Mouse (Mus musculus): Measurements from ENCODE around the gene Gm10382.

Gene Gm10382

DNA sequence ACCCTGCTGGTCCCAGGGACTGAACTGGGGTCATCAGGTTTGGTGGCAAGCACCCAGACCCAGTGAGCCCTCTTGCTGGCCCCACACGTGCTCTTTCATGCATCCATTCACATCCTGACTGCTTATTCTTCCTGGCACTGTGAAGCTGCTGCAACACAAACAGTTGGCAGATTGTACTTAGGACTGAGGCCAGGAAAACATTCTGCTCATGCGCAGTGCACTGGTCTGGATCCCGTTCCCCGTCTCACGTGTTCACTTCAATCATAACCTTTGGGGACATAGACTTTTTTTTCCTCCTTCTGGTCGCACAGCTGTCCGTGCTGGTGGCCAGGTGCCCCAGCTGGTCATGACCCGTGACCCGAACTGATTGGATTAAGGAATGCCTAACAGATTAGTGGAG is 28.6 kb upstream of the Gm10382 start:
- ChIA-PET CTCF (interaction anchor here in 2 of 4 experiments (0.5 to 1.3 kb wide), 2 partner anchors 9 to 12 kb away, joined by 3 to 6 read pairs; no protein-coding TSS in a partner anchor), POLR2A (interaction anchor here in 2 of 4 experiments (0.6 to 1.5 kb wide), 2 partner anchors 12 to 24 kb away, joined by 3 to 6 read pairs; no protein-coding TSS in a partner anchor)

DNA sequence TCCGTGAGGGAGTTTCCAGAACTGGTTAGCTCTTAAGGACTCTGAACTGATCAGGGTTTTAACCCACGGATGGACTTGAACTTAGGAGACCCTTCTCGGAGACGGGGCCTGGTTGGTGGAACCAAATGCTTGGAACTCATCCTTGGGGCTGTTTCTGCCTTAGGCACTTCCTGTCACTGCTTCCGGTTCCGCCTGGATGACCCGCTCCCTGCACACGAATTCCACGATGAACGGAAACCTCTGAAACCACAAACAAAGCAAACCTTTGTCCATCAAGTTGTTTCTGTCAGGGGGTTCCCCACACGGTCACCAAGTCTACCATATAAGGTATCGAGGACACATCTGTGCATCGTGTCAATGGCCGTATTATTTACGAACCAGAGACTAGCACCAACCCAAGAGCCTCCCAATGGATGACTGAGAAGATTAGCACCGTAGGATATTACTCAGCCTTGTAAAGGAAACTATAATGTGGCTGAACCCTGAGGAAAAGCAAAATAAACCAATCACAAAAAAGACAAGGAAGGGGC is 28.1 kb upstream of the Gm10382 start:
- ChIA-PET CTCF (interaction anchor here in 3 of 4 experiments (0.5 to 1.3 kb wide), 8 partner anchors 9 to 462 kb away, joined by 3 to 7 read pairs (median 4); no protein-coding TSS in a partner anchor), POLR2A (interaction anchor here in 2 of 4 experiments (0.6 to 1.5 kb wide), 2 partner anchors 13 to 24 kb away, joined by 3 to 6 read pairs; no protein-coding TSS in a partner anchor)

DNA sequence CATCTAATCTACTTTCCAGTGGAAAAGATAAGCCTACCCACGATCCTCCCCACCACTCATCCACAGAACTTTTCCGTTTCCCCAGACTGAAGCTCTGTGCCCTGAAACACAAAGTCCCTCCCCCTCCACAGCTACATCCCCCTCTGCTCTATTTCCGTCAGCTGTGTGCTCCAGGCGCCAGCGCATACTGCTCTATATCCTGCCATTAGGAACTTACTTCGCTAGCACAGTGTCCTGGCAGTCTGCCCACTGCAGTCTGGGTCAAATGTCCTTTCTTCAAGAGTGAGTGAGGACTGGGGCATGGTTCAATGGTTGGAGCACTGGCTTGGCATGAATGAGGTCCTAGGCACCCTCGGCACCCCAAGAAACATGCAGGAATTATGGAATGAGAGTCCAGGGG is 25.2 kb upstream of the Gm10382 start:
- ChIA-PET POLR2A (no interaction called here), CTCF (interaction anchor here in 1 of 4 experiments (1.6 kb wide), 1 partner anchor 15 kb away, joined by 4 read pairs; no protein-coding TSS in a partner anchor)

DNA sequence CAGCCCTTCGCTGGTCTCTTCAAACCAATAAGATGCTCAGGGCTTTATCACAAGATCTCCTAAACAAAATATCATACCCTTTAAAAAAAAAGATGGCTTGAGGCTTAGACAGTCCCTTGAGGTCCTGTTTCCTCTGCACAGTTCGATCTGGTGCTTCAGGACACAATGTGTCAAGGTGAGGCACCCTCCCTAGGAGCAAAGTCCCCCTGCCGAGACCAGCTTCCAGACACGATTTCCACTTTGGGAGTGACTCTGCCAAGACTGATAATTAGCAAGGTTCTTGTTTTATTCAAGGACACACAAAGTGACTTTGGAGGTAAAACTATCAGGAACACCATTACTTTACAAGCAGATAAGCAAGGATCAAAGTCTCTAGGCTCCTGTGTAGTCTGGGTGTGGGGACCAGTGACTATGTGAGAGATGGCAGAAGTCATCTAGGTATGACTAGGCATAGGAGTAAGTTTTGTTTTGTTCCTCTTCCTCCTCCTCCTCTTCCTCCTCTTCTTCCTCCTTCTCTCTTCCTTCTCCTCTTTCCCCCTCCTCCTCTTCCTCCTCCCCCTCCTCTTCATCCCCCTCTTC is 24.2 kb upstream of the Gm10382 start:
- ChIA-PET POLR2A (interaction anchor here in 2 of 4 experiments (0.6 to 0.9 kb wide), 3 partner anchors 14 to 99 kb away, joined by 3 to 14 read pairs (median 6); no protein-coding TSS in a partner anchor), CTCF (interaction anchor here in 3 of 4 experiments (0.6 to 1.6 kb wide), 5 partner anchors 16 to 100 kb away, joined by 3 to 13 read pairs (median 4); no protein-coding TSS in a partner anchor)

DNA sequence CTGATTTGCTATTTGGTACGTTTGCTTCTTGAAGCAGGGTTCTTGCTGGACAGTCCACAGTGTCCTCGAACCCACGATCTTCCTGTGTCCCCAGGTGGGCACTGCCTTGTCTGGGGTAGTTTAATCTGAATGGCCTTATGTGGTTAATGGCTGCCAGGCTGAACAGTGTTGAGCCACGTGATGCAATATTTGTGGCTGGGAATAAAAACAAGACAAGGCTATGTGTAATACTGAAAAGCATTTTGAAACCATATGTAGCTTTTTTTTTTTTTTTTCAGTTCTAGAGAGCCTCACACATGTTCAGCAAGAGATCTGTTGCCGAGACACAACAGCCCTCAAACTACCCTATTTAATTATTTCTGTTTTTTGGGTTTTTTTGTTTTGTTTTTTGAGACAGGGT is 21.0 kb upstream of the Gm10382 start:
- ChIA-PET CTCF (interaction anchor here (0.5 to 4.0 kb wide), 90 partner anchors 8 to 826 kb away, joined by 3 to 94 read pairs (median 4); partner anchors contain the start of gene Scarb1 (in 3 of the 4)), POLR2A (interaction anchor here (0.6 to 3.1 kb wide), 28 partner anchors 12 to 489 kb away, joined by 3 to 18 read pairs (median 4); partner anchors contain the start of genes Ubc (in 2 of the 4), Gm10382 (in 1 of the 4) and Scarb1 (in 1 of the 4))

DNA sequence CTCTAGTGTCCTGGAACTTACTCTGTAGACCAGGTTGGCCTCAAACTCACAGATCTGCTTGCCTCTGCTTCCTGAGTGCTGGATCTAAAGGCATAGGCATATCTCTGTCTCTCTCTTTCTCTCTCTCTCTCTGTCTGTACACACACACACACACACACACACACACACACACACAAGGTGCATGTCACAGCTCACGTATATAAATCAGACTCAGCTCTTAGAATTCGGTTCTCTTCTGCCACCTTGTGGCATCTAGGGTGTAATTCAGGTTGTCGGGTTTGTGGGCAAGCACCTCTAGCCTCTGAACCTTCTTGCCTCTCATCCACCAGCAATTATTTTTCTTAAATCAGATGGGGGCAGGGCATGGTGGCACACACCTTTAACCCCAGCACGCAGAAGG is 20.6 kb upstream of the Gm10382 start:
- CTCF ChIA-PET = interaction anchor here (0.5 to 4.0 kb wide), 89 partner anchors 8 to 826 kb away, joined by 3 to 94 read pairs (median 4); partner anchors contain the start of gene Scarb1 (in 3 of the 4)
- POLR2A ChIA-PET = interaction anchor here (0.5 to 3.1 kb wide), 27 partner anchors 11 to 97 kb away, joined by 3 to 18 read pairs (median 4); partner anchors contain the start of genes Ubc (in 2 of the 4), Bri3bp (in 1 of the 4), Gm10382 (in 1 of the 4) and Scarb1 (in 1 of the 4)

DNA sequence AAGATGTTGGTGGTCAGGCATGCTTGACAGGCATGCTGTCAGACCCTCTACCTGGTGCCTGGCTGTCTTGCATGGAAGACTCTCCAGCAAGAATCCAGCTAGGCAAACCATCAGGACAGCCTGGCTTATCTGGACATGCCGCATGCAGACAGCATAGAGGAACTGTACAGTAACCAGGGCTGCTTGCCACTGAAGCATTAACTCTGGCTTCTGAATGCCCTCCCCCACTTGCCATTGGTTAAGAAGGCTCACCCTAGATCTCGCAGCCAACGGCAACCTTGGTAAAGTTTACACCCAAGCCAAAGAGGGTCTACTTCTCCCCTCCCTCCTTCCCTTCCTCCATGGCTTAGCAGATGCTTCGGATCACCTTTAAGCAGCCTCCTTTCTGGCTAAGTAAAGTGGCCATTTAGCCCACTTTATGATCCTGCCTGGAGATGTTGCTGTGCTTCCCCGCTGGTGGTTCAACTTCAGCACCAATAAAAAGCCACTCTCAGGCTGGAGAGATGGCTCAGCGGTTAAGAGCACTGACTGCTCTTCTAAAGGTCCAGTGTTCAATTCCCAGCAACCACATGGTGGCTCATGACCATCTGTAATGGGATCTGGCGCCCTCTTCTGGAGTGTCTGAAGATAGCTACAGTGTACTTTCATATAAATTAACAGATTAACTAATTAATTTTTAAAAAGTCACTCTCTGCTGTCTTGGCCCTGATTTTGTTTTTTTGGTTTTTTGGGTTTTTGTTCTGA is 18.0 kb upstream of the Gm10382 start:
- CTCF ChIA-PET = interaction anchor here (0.7 to 1.7 kb wide), 9 partner anchors 30 to 152 kb away, joined by 3 to 6 read pairs (median 4); partner anchors contain the start of gene Scarb1 (in 1 of the 4)
- POLR2A ChIA-PET = interaction anchor here (0.7 to 3.5 kb wide), 9 partner anchors 10 to 117 kb away, joined by 3 to 25 read pairs (median 3); partner anchors contain the start of genes Gm10382 (in 1 of the 4) and Ubc (in 1 of the 4)

DNA sequence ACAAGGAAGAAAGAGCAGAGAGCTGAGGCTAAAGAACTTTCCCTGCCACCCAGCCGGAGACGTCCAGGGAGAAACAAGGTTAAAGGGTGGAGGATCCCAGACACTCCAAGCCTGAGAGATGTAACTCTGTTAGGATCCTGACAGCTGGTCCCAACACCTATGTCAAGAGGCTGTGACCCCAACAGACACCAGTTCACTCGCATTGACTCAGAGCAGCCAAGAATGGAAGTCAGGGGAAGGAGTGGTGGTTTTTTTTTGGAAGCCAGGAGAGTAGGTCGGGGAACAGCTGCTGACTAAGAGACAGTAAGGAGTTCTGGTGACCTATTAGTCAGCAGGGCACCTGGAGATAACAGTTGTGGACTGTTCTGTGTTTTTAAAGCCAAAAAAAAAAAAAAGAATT is 17.1 kb upstream of the Gm10382 start:
- POLR2A ChIA-PET = interaction anchor here (0.7 to 3.5 kb wide), 12 partner anchors 11 to 276 kb away, joined by 3 to 25 read pairs (median 3); partner anchors contain the start of gene Bri3bp (in 1 of the 4)
- CTCF ChIA-PET = interaction anchor here (0.6 to 1.7 kb wide), 11 partner anchors 12 to 151 kb away, joined by 3 to 6 read pairs (median 4); partner anchors contain the start of gene Scarb1 (in 1 of the 4)

DNA sequence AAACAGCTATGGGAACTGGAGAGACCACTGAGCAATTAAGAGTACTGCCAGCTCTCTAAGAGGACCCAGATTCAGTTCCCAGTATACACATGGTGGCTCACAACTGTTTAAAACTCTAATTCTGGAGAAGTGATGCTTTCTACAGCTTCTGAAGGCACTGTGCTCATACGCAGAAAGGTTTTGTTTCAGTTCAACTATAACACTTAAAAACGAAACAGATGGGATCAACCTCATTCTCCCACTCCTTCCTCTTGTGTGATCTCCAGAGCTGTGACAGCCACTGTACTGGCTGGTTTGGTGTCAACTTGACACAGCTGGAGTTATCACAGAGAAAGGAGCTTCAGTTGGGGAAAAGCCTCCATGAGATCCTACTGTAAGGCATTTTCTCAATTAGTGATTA is 13.3 kb upstream of the Gm10382 start:
- CTCF ChIA-PET = interaction anchor here in 2 of 4 experiments (0.9 to 1.3 kb wide), 2 partner anchors 104 to 130 kb away, joined by 3 read pairs; no protein-coding TSS in a partner anchor
- POLR2A ChIA-PET = interaction anchor here in 3 of 4 experiments (0.8 to 2.5 kb wide), 7 partner anchors 8 to 30 kb away, joined by 3 to 15 read pairs (median 6); no protein-coding TSS in a partner anchor

DNA sequence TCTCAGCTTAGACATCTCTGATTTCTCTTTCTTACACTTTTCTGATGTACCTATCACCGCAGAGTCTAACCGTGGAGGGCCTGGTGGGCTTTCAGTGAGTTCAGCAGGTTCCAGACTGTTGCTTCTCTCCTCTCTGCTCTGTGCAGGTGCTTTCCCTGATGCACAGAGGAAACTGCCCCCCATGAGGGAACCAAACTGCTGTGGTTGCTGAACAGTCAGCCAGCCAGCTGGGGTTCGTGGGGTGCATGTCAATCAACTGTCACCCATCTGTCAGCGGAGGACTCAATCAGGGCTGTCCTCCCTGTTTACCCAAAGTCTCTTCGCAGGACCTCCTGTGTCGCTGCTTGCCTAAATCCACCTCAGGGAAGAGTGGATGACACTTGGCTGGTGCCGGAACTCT is 11.9 kb upstream of the Gm10382 start:
- ChIA-PET POLR2A (interaction anchor here in 1 of 4 experiments (0.6 kb wide), 1 partner anchor 54 kb away, joined by 3 read pairs; no protein-coding TSS in a partner anchor), CTCF (no interaction called here)

DNA sequence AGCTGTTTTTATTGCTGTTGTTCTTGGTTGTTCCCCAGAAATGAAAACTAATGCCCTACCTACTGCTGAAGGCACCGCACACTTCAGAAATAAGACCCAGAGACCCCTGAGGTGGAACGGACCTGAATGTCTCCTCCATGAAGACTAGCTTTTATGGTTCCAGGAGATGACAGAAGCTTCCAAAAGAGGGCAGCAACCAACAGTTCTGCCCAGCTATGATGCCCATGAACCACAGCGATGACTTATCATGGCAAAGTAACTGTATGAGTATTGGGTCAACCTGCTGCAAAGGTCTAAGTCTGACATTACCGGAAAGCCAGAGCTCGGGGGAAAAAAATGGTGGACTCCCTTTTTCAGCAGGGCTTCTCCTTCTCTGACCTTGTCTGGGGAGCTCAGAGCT is 10.2 kb upstream of the Gm10382 start:
- ChIA-PET CTCF (interaction anchor here (0.5 to 3.6 kb wide), 8 partner anchors 10 to 134 kb away, joined by 3 to 11 read pairs (median 4); no protein-coding TSS in a partner anchor), POLR2A (interaction anchor here in 3 of 4 experiments (0.5 to 1.5 kb wide), 9 partner anchors 10 to 127 kb away, joined by 3 to 7 read pairs (median 4); partner anchors contain the start of genes Gm10382 (in 1 of the 3) and Ubc (in 1 of the 3))

DNA sequence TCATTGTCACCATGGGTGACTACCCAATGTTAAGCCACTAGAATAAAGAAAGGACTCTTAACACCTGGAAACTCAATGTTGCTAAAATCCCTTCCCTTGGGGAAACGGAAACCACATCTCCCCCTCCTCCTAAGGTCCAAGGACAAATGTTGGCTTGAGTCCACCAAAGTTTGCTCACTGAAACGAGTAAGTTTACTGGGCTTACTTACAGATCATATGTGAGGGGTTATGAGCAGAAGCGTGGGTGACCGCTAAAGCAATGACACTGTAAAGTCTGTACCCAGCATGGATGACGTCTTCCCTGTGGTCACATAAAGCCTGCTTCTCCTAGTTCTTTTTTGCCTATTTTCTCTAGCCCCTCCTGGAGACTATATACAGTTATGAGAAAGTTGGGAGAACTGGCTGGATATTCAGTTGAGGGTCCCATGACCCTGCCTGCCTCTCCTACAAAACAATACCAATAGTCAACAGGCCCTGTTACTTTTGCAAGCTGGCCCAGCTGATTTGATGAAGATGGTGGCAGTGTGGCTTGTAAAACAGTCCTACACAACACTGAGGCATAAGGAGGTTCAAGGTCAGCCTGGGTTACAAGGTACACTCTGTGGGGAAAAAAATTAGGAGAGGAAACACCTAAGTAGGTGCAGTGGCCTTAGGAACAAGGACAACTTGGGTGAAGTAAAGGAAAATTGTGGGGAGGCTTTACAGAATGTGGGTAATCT is 7.0 kb upstream of the Gm10382 start:
- ChIA-PET POLR2A (interaction anchor here in 3 of 4 experiments (0.8 to 6.3 kb wide), 20 partner anchors 10 to 143 kb away, joined by 3 to 107 read pairs (median 8); partner anchors contain the start of genes Bri3bp (in 1 of the 3) and Scarb1 (in 1 of the 3)), CTCF (interaction anchor here in 2 of 4 experiments (0.5 to 3.6 kb wide), 3 partner anchors 13 to 143 kb away, joined by 3 to 11 read pairs (median 9); no protein-coding TSS in a partner anchor)

DNA sequence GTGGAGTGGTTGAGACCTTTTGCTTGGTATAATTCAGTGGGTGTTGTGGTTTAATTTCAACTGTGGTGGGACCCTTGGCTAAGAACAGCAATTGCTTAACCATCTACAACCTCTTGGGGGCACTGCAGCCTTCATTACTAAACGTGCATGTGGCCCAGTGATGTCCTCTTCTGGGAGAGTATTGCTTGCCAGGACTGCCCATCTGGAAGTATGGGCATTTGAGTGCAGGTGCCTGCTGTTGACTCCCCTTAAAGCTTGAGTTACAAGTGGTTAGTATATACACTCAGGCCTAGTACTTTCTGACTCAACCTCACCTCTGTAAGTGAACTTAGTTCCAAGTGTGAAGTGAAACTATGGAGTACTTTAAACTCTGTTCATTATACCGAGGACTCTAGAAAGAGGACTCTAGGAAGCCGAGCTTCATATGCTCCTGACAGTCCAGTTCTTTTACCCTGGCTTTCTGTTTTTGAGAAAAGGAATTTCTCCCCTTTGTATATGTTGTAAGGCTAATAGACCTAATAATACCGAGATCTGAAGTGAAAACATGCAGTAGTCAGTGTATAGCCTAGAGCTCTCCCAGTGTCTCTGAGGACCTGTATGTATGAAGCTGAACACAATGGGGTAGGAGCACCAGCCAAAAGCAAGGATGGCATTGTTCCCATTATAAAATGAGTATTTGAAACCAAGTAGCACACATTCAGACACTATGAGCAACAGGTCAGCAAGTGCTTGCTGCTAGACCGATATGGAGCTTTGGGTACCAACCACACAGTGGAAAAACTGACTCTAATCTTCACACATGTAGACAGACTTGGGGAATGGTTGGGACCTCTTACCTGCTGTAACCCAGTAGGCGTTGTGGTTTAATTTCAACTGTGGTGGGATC is 6.2 kb upstream of the Gm10382 start:
- ChIA-PET CTCF (interaction anchor here (0.5 to 2.1 kb wide), 7 partner anchors 11 to 142 kb away, joined by 3 to 9 read pairs (median 3); no protein-coding TSS in a partner anchor), POLR2A (interaction anchor here (0.6 to 6.3 kb wide), 36 partner anchors 7 to 1036 kb away, joined by 3 to 107 read pairs (median 4); partner anchors contain the start of genes Bri3bp (in 1 of the 4), Dhx37 (in 1 of the 4) and Scarb1 (in 1 of the 4))

DNA sequence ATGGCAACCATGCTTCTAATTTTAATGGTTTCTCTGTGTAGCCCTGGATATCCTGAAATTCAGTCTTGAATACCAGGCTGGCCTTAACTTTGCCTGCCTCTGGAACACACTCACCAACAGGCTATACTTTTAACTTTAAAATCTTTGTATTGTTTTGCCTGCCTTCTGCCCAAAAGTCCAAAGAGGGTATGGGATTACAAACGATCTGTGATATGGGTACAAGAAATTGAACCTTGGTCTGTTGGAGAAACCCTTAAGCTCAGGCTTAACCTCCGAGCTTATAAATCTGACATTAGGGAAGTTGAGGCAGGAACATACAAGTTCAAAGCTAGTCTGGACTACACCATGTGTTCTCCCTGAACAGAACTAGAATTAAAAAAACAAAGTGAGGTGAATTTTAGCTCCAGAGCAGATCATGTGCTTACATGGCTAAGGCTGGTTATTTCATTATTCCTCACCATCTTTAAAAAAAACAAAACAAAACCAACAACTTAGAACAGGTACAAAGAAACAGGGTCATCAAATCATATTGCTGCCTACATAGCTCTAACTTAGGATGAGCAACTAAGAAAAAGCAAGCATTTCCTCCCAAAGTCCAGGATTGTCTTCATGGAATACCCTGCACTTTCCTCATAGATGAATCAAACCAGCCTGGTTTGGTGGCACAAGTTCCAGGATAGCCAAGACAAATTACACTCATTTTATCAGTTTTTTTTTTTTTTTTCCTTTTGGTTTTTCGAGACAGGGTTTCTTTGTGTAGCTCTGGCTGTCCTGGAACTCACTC is 5.3 kb upstream of the Gm10382 start:
- ChIA-PET CTCF (interaction anchor here (0.5 to 2.1 kb wide), 14 partner anchors 12 to 370 kb away, joined by 3 to 9 read pairs (median 4); partner anchors contain the start of gene Bri3bp (in 1 of the 4)), POLR2A (interaction anchor here (0.6 to 6.3 kb wide), 48 partner anchors 8 to 1037 kb away, joined by 3 to 107 read pairs (median 4); partner anchors contain the start of genes Atp6v0a2 (in 1 of the 4), Bri3bp (in 1 of the 4), Dhx37 (in 1 of the 4) and Scarb1 (in 1 of the 4))

All from embryonic stem cell, embryonic (primary cell).